Mouse (Mus musculus) MEL (cell line): Measurements from ENCODE around the gene Zmiz1. TPM values are rescaled to one million over a fixed set of nuclear protein-coding genes. Genes with fewer than 3 reads are reported as not detected.
A peak's percentile ranks its signal among the peaks of the same experiment; 100 is the strongest.

Source experiments
- DNase-seq: peaks from one replicate; pipeline ENCODE4 v3.0.0; 2011; ENCODE audit warnings: low read depth, low spot score
- H3K27ac ChIP-seq: 2 replicates; pipeline ENCODE4 v1.5.1; 2012; ENCODE audit warnings: low read depth, mild to moderate bottlenecking, control low read depth, low read length, moderate library complexity; ENCODE audit not compliant: control insufficient read depth
- H3K27me3 ChIP-seq, 2 experiments: fragments of 150-350 bp in 1 of 2; sonication (generic) in 1 of 2; 2 replicates each; pipeline ENCODE4 v1.6.1; 2012; ENCODE audit warnings: low read length in 2 of 2, mild to moderate bottlenecking in 2 of 2, improper control_type of control experiment in 1 of 2, moderate library complexity in 1 of 2; ENCODE audit not compliant: insufficient read depth in 2 of 2, control insufficient read depth in 1 of 2
- H3K36me3 ChIP-seq, 2 experiments: 2 replicates each; pipeline ENCODE4 v1.6.1; 2012 to 2014; ENCODE audit warnings: low read length in 2 of 2, improper control_type of control experiment in 1 of 2, inconsistent platforms in 1 of 2, mild to moderate bottlenecking in 1 of 2; ENCODE audit not compliant: insufficient read depth in 2 of 2, control insufficient read depth in 1 of 2
- H3K4me1 ChIP-seq, 2 experiments: fragments of 150-350 bp in 1 of 2; sonication (generic) in 1 of 2; 2 replicates each; pipeline ENCODE4 v1.6.1; 2012; ENCODE audit warnings: low read length in 2 of 2, improper control_type of control experiment in 1 of 2, mild to moderate bottlenecking in 1 of 2; ENCODE audit not compliant: insufficient read depth in 2 of 2, control insufficient read depth in 1 of 2
- H3K4me3 ChIP-seq, 2 experiments: fragments of 150-350 bp in 1 of 2; sonication (generic) in 1 of 2; 2 replicates each; pipeline ENCODE4 v1.5.1; 2012; ENCODE audit warnings: low read depth in 2 of 2, low read length in 2 of 2, mild to moderate bottlenecking in 2 of 2, moderate library complexity in 2 of 2, control low read depth in 1 of 2, improper control_type of control experiment in 1 of 2; ENCODE audit not compliant: control insufficient read depth in 1 of 2, insufficient read depth in 1 of 2
- H3K79me2 ChIP-seq: 2 replicates; pipeline ENCODE4 v1.6.1; 2012; ENCODE audit warnings: mild to moderate bottlenecking, low read length, moderate library complexity; ENCODE audit not compliant: control insufficient read depth, poor library complexity, insufficient read depth
- H3K9ac ChIP-seq: 2 replicates; pipeline ENCODE4 v1.6.1; 2012; ENCODE audit warnings: low read depth, mild to moderate bottlenecking, control low read depth, low read length, moderate library complexity; ENCODE audit not compliant: control insufficient read depth, poor library complexity, severe bottlenecking
- H3K9me3 ChIP-seq: fragments of 150-350 bp; sonication (generic); replicated peaks from 2 replicates; pipeline ENCODE4 v1.6.1; 2012; ENCODE audit warnings: mild to moderate bottlenecking, low read length, improper control_type of control experiment, moderate library complexity; ENCODE audit not compliant: insufficient read depth
- BHLHE40 ChIP-seq: IDR thresholded peaks from 2 replicates; pipeline ENCODE4 v1.6.1; 2012; ENCODE audit warnings: low read depth, mild to moderate bottlenecking, inconsistent platforms, low read length, improper control_type of control experiment, borderline replicate concordance
- CHD1 ChIP-seq: IDR thresholded peaks from 2 replicates; pipeline ENCODE4 v1.6.1; 2012; ENCODE audit warnings: low read depth, mild to moderate bottlenecking, inconsistent platforms, low read length, improper control_type of control experiment
- CTCF ChIP-seq, 3 experiments: IDR thresholded peaks in 2 of 3; conservative IDR thresholded peaks in 1 of 3; 2 replicates each; pipeline ENCODE4 v1.5.1; 2011 to 2012; ENCODE audit warnings: low read length in 3 of 3, low read depth in 2 of 3, mild to moderate bottlenecking in 2 of 3, improper control_type of control experiment in 1 of 3, inconsistent platforms in 1 of 3, mixed read lengths in 1 of 3, moderate library complexity in 1 of 3; ENCODE audit not compliant: control insufficient read depth in 1 of 3, insufficient read depth in 1 of 3, poor library complexity in 1 of 3, severe bottlenecking in 1 of 3
- E2F4 ChIP-seq: IDR thresholded peaks from 2 replicates; pipeline ENCODE4 v1.6.1; 2011; ENCODE audit warnings: low read depth, low read length, improper control_type of control experiment, borderline replicate concordance
- ETS1 ChIP-seq: IDR thresholded peaks from 2 replicates; pipeline ENCODE4 v1.6.1; 2012; ENCODE audit warnings: low read depth, mild to moderate bottlenecking, inconsistent platforms, low read length, improper control_type of control experiment, moderate library complexity
- KAT2A ChIP-seq: conservative IDR thresholded peaks from 2 replicates; pipeline ENCODE4 v1.6.1; 2012; ENCODE audit warnings: low read depth, low read length, improper control_type of control experiment, inconsistent platforms
- MAFK ChIP-seq: IDR thresholded peaks from 2 replicates; pipeline ENCODE4 v1.6.1; 2011; ENCODE audit warnings: low read depth, mild to moderate bottlenecking, low read length, improper control_type of control experiment, borderline replicate concordance
- MYB ChIP-seq: IDR thresholded peaks from 2 replicates; pipeline ENCODE4 v1.6.1; 2011; ENCODE audit warnings: mild to moderate bottlenecking, low read depth, low read length, improper control_type of control experiment
- NELFE ChIP-seq: IDR thresholded peaks from 2 replicates; pipeline ENCODE4 v1.6.1; 2011; ENCODE audit warnings: low read depth, low read length, improper control_type of control experiment
- NRF1 ChIP-seq: IDR thresholded peaks from 2 replicates; pipeline ENCODE4 v1.6.1; 2014; ENCODE audit warnings: low read depth, mild to moderate bottlenecking, inconsistent platforms, low read length, improper control_type of control experiment, moderate library complexity; ENCODE audit not compliant: poor library complexity, insufficient read depth, severe bottlenecking
- POLR2A ChIP-seq, 2 experiments: IDR thresholded peaks; 2 replicates each; pipeline ENCODE4 v1.6.1; 2011 to 2012; ENCODE audit warnings: low read length in 2 of 2, mild to moderate bottlenecking in 2 of 2, control low read depth in 1 of 2, improper control_type of control experiment in 1 of 2, low read depth in 1 of 2, moderate library complexity in 1 of 2; ENCODE audit not compliant: control insufficient read depth in 1 of 2, insufficient read depth in 1 of 2, poor library complexity in 1 of 2
- POLR2AphosphoS5 ChIP-seq: IDR thresholded peaks from 2 replicates; pipeline ENCODE4 v1.6.1; 2012; ENCODE audit warnings: low read depth, borderline replicate concordance, mild to moderate bottlenecking, inconsistent platforms, low read length, moderate library complexity, mixed read lengths
- RAD21 ChIP-seq: IDR thresholded peaks from 2 replicates; pipeline ENCODE4 v1.6.1; 2011; ENCODE audit warnings: mild to moderate bottlenecking, low read depth, low read length, improper control_type of control experiment
- SMC3 ChIP-seq: IDR thresholded peaks from 2 replicates; pipeline ENCODE4 v1.6.1; 2011; ENCODE audit warnings: low read depth, low read length, improper control_type of control experiment
- TAL1 ChIP-seq: IDR thresholded peaks from 2 replicates; pipeline ENCODE4 v1.6.1; 2012; ENCODE audit warnings: mild to moderate bottlenecking, inconsistent platforms, low read length, moderate library complexity, mixed read lengths
- USF1 ChIP-seq: IDR thresholded peaks from 2 replicates; pipeline ENCODE4 v1.6.1; 2014; ENCODE audit warnings: low read depth, mild to moderate bottlenecking, inconsistent platforms, low read length, improper control_type of control experiment, moderate library complexity
- ZKSCAN1 ChIP-seq: IDR thresholded peaks from 2 replicates; pipeline ENCODE4 v1.6.1; 2012; ENCODE audit warnings: low read depth, mild to moderate bottlenecking, inconsistent platforms, low read length, improper control_type of control experiment, moderate library complexity
- polyA plus RNA-seq, 2 experiments: library from polyadenylated mRNA; stranded (reverse) in 1 of 2; unstranded in 1 of 2; fragments of >175 nt in 1 of 2; fragments of >200 nt in 1 of 2; gene quantifications; 2 replicates each; pipeline versions ENCODE4 v1.2.1 to v1.2.4; 2012; ENCODE audit warnings: low replicate concordance in 2 of 2, low read depth in 1 of 2; ENCODE audit not compliant: insufficient read length in 2 of 2, insufficient read depth in 1 of 2, missing spikeins in 1 of 2
- total RNA-seq: library from RNA; depleted of rRNA; stranded (reverse); fragments of 300-350 nt; gene quantifications from 2 replicates; pipeline ENCODE4 v1.2.3, GENCODE M21; 2012

The Zmiz1 gene
- total and polyA plus RNA-seq, 3 experiments: 2.7 to 19.9 TPM; not detected in 1

- no peak overlapping the region for H3K4me3 ChIP-seq
Observed at GRCm38 (mm10) chr14:25646161-25646621, 187.2 kb downstream of the Zmiz1 start.

GRCm38 (mm10) chr14:25651131-25651530, 192.1 kb downstream of the Zmiz1 start:
- H3K27ac ChIP-seq: no peak overlapping the region
- no peaks in the 10 kb centered on the region for H3K79me2 ChIP-seq
- DNase-seq: no peak
- H3K4me1 ChIP-seq: peaks cover 0 to 2% of the 10 kb centered on the region in 2 experiments; a peak in 1 of 4 replicates
- TF ChIP-seq ZKSCAN1 (no peak), KAT2A (no peak), BHLHE40 (no peak), ETS1 (no peak), MAFK (no peak), USF1 (no peak), NELFE (no peak), POLR2AphosphoS5 (no peak), MYB (no peak), NRF1 (no peak)
- H3K9me3 ChIP-seq: no peaks in the 10 kb centered on the region
- H3K27me3 ChIP-seq: no peaks in the 10 kb centered on the region
- H3K36me3 ChIP-seq: no peaks in the 10 kb centered on the region
- no peak overlapping the region for H3K9ac ChIP-seq
- no peak overlapping the region for H3K4me3 ChIP-seq

More at GRCm38 (mm10) chr14:25646161-25646621, 187.2 kb downstream of the Zmiz1 start:
- H3K9ac ChIP-seq: no peak overlapping the region
- DNase-seq: peak; percentile 82
- H3K79me2 ChIP-seq: no peaks in the 10 kb centered on the region
- no peaks in the 10 kb centered on the region for H3K36me3 ChIP-seq
- H3K4me1 ChIP-seq: peaks cover 0 to 2% of the 10 kb centered on the region in 2 experiments; a peak in 1 of 4 replicates
- no peak overlapping the region for H3K27ac ChIP-seq
- H3K27me3 ChIP-seq: no peaks in the 10 kb centered on the region
- peak; percentile 76 to 97 (median 90) for TF ChIP-seq CTCF (IDR thresholded peaks at IDR 0.05 in 2 of 3, conservative IDR thresholded peaks at IDR 0.05 in 1 of 3; ENCODE audit: control insufficient read depth in 1 of 3, insufficient read depth in 1 of 3, low read depth in 2 of 3, low read length in 3 of 3, poor library complexity in 1 of 3, severe bottlenecking in 1 of 3)
- no peak for TF ChIP-seq POLR2AphosphoS5
- peak; percentile 44 for TF ChIP-seq SMC3
- peak; percentile 18 for TF ChIP-seq RAD21
- no peak for TF ChIP-seq CHD1
- no peak for TF ChIP-seq POLR2A (IDR thresholded peaks at IDR 0.05; ENCODE audit: control insufficient read depth in 1 of 2, insufficient read depth in 1 of 2, low read depth in 1 of 2, low read length in 2 of 2, poor library complexity in 1 of 2)
- no peak for TF ChIP-seq E2F4
- TF ChIP-seq TAL1: no peak
- H3K9me3 ChIP-seq: no peaks in the 10 kb centered on the region
